Mouse (Mus musculus) MEL (cell line): ENCODE results near the gene Capn3.

Source experiments
- CTCF ChIP-seq, 3 experiments: IDR thresholded peaks in 2 of 3; conservative IDR thresholded peaks in 1 of 3; 2 replicates each; pipeline ENCODE4 v1.5.1; 2011 to 2012; ENCODE audit warnings: low read length in 3 of 3, low read depth in 2 of 3, mild to moderate bottlenecking in 2 of 3, improper control_type of control experiment in 1 of 3, inconsistent platforms in 1 of 3, mixed read lengths in 1 of 3, moderate library complexity in 1 of 3; ENCODE audit not compliant: control insufficient read depth in 1 of 3, insufficient read depth in 1 of 3, poor library complexity in 1 of 3, severe bottlenecking in 1 of 3
- E2F4 ChIP-seq: IDR thresholded peaks from 2 replicates; pipeline ENCODE4 v1.6.1; 2011; ENCODE audit warnings: low read depth, low read length, improper control_type of control experiment, borderline replicate concordance
- GATA1 ChIP-seq: IDR thresholded peaks from 2 replicates; pipeline ENCODE4 v1.6.1; 2011; ENCODE audit warnings: low read depth, low read length, improper control_type of control experiment
- JUND ChIP-seq: IDR thresholded peaks from 2 replicates; pipeline ENCODE4 v1.6.1; 2011; ENCODE audit warnings: low read depth, mild to moderate bottlenecking, improper control_type of control experiment, low read length
- MAFK ChIP-seq: IDR thresholded peaks from 2 replicates; pipeline ENCODE4 v1.6.1; 2011; ENCODE audit warnings: low read depth, mild to moderate bottlenecking, low read length, improper control_type of control experiment, borderline replicate concordance
- MAZ ChIP-seq: IDR thresholded peaks from 2 replicates; pipeline ENCODE4 v1.6.1; 2012; ENCODE audit warnings: low read depth, mild to moderate bottlenecking, inconsistent platforms, low read length, improper control_type of control experiment
- MXI1 ChIP-seq: IDR thresholded peaks from 2 replicates; pipeline ENCODE4 v1.6.1; 2011; ENCODE audit warnings: mild to moderate bottlenecking, low read depth, low read length, improper control_type of control experiment
- NRF1 ChIP-seq: IDR thresholded peaks from 2 replicates; pipeline ENCODE4 v1.6.1; 2014; ENCODE audit warnings: low read depth, mild to moderate bottlenecking, inconsistent platforms, low read length, improper control_type of control experiment, moderate library complexity; ENCODE audit not compliant: poor library complexity, insufficient read depth, severe bottlenecking
- POLR2A ChIP-seq, 2 experiments: IDR thresholded peaks; 2 replicates each; pipeline ENCODE4 v1.6.1; 2011 to 2012; ENCODE audit warnings: low read length in 2 of 2, mild to moderate bottlenecking in 2 of 2, control low read depth in 1 of 2, improper control_type of control experiment in 1 of 2, low read depth in 1 of 2, moderate library complexity in 1 of 2; ENCODE audit not compliant: control insufficient read depth in 1 of 2, insufficient read depth in 1 of 2, poor library complexity in 1 of 2
- TCF12 ChIP-seq: IDR thresholded peaks from 2 replicates; pipeline ENCODE4 v1.6.1; 2014; ENCODE audit warnings: low read depth, mild to moderate bottlenecking, inconsistent platforms, low read length, improper control_type of control experiment, moderate library complexity
- USF1 ChIP-seq: IDR thresholded peaks from 2 replicates; pipeline ENCODE4 v1.6.1; 2014; ENCODE audit warnings: low read depth, mild to moderate bottlenecking, inconsistent platforms, low read length, improper control_type of control experiment, moderate library complexity
- ZKSCAN1 ChIP-seq: IDR thresholded peaks from 2 replicates; pipeline ENCODE4 v1.6.1; 2012; ENCODE audit warnings: low read depth, mild to moderate bottlenecking, inconsistent platforms, low read length, improper control_type of control experiment, moderate library complexity
- ZNF384 ChIP-seq: IDR thresholded peaks from 2 replicates; pipeline ENCODE4 v1.6.1; 2012; ENCODE audit warnings: low read depth, mild to moderate bottlenecking, inconsistent platforms, low read length, improper control_type of control experiment

DNA sequence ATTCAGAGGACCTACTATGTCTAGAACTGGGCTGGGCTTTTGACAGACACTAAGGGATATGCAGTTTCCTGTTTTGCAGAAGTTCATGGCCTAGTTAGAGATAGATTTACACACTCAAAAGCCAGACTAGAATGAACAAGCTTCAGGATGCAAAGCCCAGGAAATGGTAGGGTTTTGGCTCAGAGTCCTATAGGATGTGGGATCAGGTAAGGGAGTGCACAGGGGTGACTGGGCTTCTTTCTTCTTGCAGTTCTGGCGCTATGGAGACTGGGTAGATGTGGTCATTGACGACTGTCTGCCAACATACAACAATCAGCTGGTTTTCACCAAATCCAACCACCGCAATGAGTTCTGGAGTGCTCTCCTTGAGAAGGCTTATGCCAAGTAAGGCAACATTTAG, 28.4 kb downstream of the Capn3 start:
- TF ChIP-seq ZKSCAN1 (no peak), USF1 (no peak), GATA1 (no peak), MAFK (no peak), JUND (no peak), MXI1 (no peak), CTCF (IDR thresholded peaks at IDR 0.05 in 2 of 3, conservative IDR thresholded peaks at IDR 0.05 in 1 of 3; ENCODE audit: control insufficient read depth in 1 of 3, insufficient read depth in 1 of 3, low read depth in 2 of 3, low read length in 3 of 3, poor library complexity in 1 of 3, severe bottlenecking in 1 of 3) (no peak), MAZ (no peak), ZNF384 (no peak), NRF1 (no peak), TCF12 (no peak), POLR2A (IDR thresholded peaks at IDR 0.05; ENCODE audit: control insufficient read depth in 1 of 2, insufficient read depth in 1 of 2, low read depth in 1 of 2, low read length in 2 of 2, poor library complexity in 1 of 2) (no peak), E2F4 (no peak)
